Mouse (Mus musculus): ENCODE results near the gene Mthfd2l.

The Mthfd2l gene

GRCm38 (mm10) chr5:90930971-90931851 is at the start of gene Mthfd2l:
TSS of gene Mthfd2l (plus strand) at chr5:90931117.
- no peak for DNase-seq (ENCODE audit: low spot score)

GRCm38 (mm10) chr5:90881682-90882081 is 49.2 kb upstream of the Mthfd2l start:
- DNase-seq (ENCODE audit: low spot score) = no peak

GRCm38 (mm10) chr5:90882146-90882545 is 48.8 kb upstream of the Mthfd2l start:
- no peak for DNase-seq (ENCODE audit: low spot score)

- no peak for DNase-seq (ENCODE audit: low spot score)
Measured at GRCm38 (mm10) chr5:90884628-90885242, 46.2 kb upstream of the Mthfd2l start.

- no peak for DNase-seq (ENCODE audit: low spot score)
Measured at GRCm38 (mm10) chr5:90888661-90889060, 42.3 kb upstream of the Mthfd2l start.

- no peak for DNase-seq (ENCODE audit: low spot score)
Measured at GRCm38 (mm10) chr5:90890519-90891463, 40.1 kb upstream of the Mthfd2l start, which contains the start of gene Cxcl1. TSS of gene Cxcl1 (plus strand) at chr5:90891241.

GRCm38 (mm10) chr5:90891464-90891813 is 39.5 kb upstream of the Mthfd2l start:
- DNase-seq (ENCODE audit: low spot score) = no peak

- DNase-seq (ENCODE audit: low spot score) = no peak
Measured at GRCm38 (mm10) chr5:90894231-90894630, 36.7 kb upstream of the Mthfd2l start.

- no peak for DNase-seq (ENCODE audit: low spot score)
Measured at GRCm38 (mm10) chr5:90897429-90897828, 33.5 kb upstream of the Mthfd2l start.

GRCm38 (mm10) chr5:90899308-90899707 is 31.6 kb upstream of the Mthfd2l start:
- DNase-seq (ENCODE audit: low spot score) = no peak

GRCm38 (mm10) chr5:90900147-90900546 is 30.8 kb upstream of the Mthfd2l start:
- DNase-seq (ENCODE audit: low spot score) = no peak

- no peak for DNase-seq (ENCODE audit: low spot score)
Measured at GRCm38 (mm10) chr5:90900688-90901087, 30.2 kb upstream of the Mthfd2l start.

GRCm38 (mm10) chr5:90902380-90903260 is 28.3 kb upstream of the Mthfd2l start:
- no peak for DNase-seq (ENCODE audit: low spot score)

GRCm38 (mm10) chr5:90903339-90904020 is 27.4 kb upstream of the Mthfd2l start, which contains the start of gene Cxcl2:
TSS of gene Cxcl2 (plus strand) at chr5:90903871.
- no peak for DNase-seq (ENCODE audit: low spot score)

GRCm38 (mm10) chr5:90908983-90909382 is 21.9 kb upstream of the Mthfd2l start:
- DNase-seq (ENCODE audit: low spot score) = peak; percentile 44

GRCm38 (mm10) chr5:90919495-90919894 is 11.4 kb upstream of the Mthfd2l start:
- no peak for DNase-seq (ENCODE audit: low spot score)

- DNase-seq (ENCODE audit: low spot score) = no peak
Measured at GRCm38 (mm10) chr5:90922958-90923357, 8.0 kb upstream of the Mthfd2l start.

GRCm38 (mm10) chr5:90930546-90930945 is 371 bp upstream of the Mthfd2l start:
- DNase-seq (ENCODE audit: low spot score) = no peak

- no peak for DNase-seq (ENCODE audit: low spot score)
Measured at GRCm38 (mm10) chr5:90931911-90932310, 994 bp downstream of the Mthfd2l start.

- DNase-seq (ENCODE audit: low spot score) = no peak
Measured at GRCm38 (mm10) chr5:90936706-90937105, 5.8 kb downstream of the Mthfd2l start.

- DNase-seq (ENCODE audit: low spot score) = no peak
Measured at GRCm38 (mm10) chr5:90945453-90945852, 14.5 kb downstream of the Mthfd2l start.
